Mouse (Mus musculus): Measurements from ENCODE around the gene Ankzf1.
A peak's percentile ranks its signal among the peaks of the same experiment; 100 is the strongest.

Ankzf1 gene

GRCm38 (mm10) chr1:75190577-75190976, 1.4 kb upstream of the Ankzf1 start:
- no peak for DNase-seq

GRCm38 (mm10) chr1:75191258-75191621, 711 bp upstream of the Ankzf1 start:
- DNase-seq: no peak

GRCm38 (mm10) chr1:75192452-75192851, 501 bp downstream of the Ankzf1 start:
- DNase-seq: peak; percentile 73 to 75

GRCm38 (mm10) chr1:75201236-75201635, 9.3 kb downstream of the Ankzf1 start:
- DNase-seq: peak; percentile 43 to 77

GRCm38 (mm10) chr1:75208967-75209678, 17.2 kb downstream of the Ankzf1 start:
- DNase-seq: peak; percentile 87 to 92

GRCm38 (mm10) chr1:75210136-75211087, 18.5 kb downstream of the Ankzf1 start, which contains the start of the genes Glb1l and Stk16:
Glb1l (minus strand) TSS chr1:75210813.
Stk16 (plus strand) TSS chr1:75210838.
- peak; percentile 98 for DNase-seq

GRCm38 (mm10) chr1:75211141-75211708, 19.3 kb downstream of the Ankzf1 start:
- peak in 1 of 2 experiments; percentile 34 for DNase-seq

GRCm38 (mm10) chr1:75212542-75212941, 20.6 kb downstream of the Ankzf1 start:
- DNase-seq: peak in 1 of 2 experiments; percentile 43

- no peak for DNase-seq
Observed at GRCm38 (mm10) chr1:75213096-75213495, 21.1 kb downstream of the Ankzf1 start.

- DNase-seq: peak; percentile 86 to 95
Observed at GRCm38 (mm10) chr1:75214442-75214841, 22.5 kb downstream of the Ankzf1 start.

- DNase-seq: peak; percentile 87
Observed at GRCm38 (mm10) chr1:75214886-75215285, 22.9 kb downstream of the Ankzf1 start.

GRCm38 (mm10) chr1:75215785-75216184, 23.8 kb downstream of the Ankzf1 start:
- peak in 1 of 2 experiments; percentile 42 for DNase-seq

- DNase-seq: peak in 1 of 2 experiments; percentile 55
Observed at GRCm38 (mm10) chr1:75216797-75217585, 25.0 kb downstream of the Ankzf1 start.

- no peak for DNase-seq
Observed at GRCm38 (mm10) chr1:75217893-75218226, 25.9 kb downstream of the Ankzf1 start.

GRCm38 (mm10) chr1:75218227-75219001, 26.5 kb downstream of the Ankzf1 start:
- DNase-seq: peak in 1 of 2 experiments; percentile 59

GRCm38 (mm10) chr1:75219078-75219477, 27.1 kb downstream of the Ankzf1 start:
- peak; percentile 94 to 96 for DNase-seq

- peak; percentile 36 to 66 for DNase-seq
Observed at GRCm38 (mm10) chr1:75219531-75219930, 27.6 kb downstream of the Ankzf1 start, which contains the start of gene Tuba4a. Tuba4a (minus strand) TSS chr1:75219865.

GRCm38 (mm10) chr1:75221538-75221937, 29.6 kb downstream of the Ankzf1 start:
- no peak for DNase-seq

- DNase-seq: no peak
Observed at GRCm38 (mm10) chr1:75222926-75223325, 31.0 kb downstream of the Ankzf1 start.

- DNase-seq: no peak
Observed at GRCm38 (mm10) chr1:75223532-75223931, 31.6 kb downstream of the Ankzf1 start.

- DNase-seq: no peak
Observed at GRCm38 (mm10) chr1:75225473-75225872, 33.5 kb downstream of the Ankzf1 start.
